ENCODE assay signal across 8 mouse cellular contexts in genomic region chr17:80564611-80564924, GRCm38 (mm10). TPM values are rescaled to one million over a fixed set of nuclear protein-coding genes. Genes with fewer than 3 reads are reported as not detected.
A peak's percentile ranks its signal among the peaks of the same experiment; 100 is the strongest.
DNase-seq lines count a peak whose midpoint lies in the region; ATAC-seq and TF ChIP-seq lines count a peak whose summit lies in the region.

No protein-coding gene starts in this region.

- H3K27me3 ChIP-seq in hindbrain, embryonic 11.5 days (ENCODE audit: control insufficient read depth, insufficient read depth, low read length) = no peaks in the 10 kb centered on the region
- H3K27me3 ChIP-seq in hindbrain, embryonic 13.5 days = no peaks in the 10 kb centered on the region
- H3K27me3 ChIP-seq in liver, embryonic 16.5 days (ENCODE audit: control insufficient read depth, insufficient read depth, low read depth, low read length) = no peaks in the 10 kb centered on the region
- H3K27me3 ChIP-seq in stomach, postnatal 0 days (ENCODE audit: control insufficient read depth, insufficient read depth, low read length) = no peaks in the 10 kb centered on the region

- no peaks in the 10 kb centered on the region for H3K36me3 ChIP-seq in hindbrain, embryonic 11.5 days (ENCODE audit: control insufficient read depth, insufficient read depth, low read length)
- peaks cover 15% of the 10 kb centered on the region for H3K36me3 ChIP-seq in hindbrain, embryonic 13.5 days
- no peaks in the 10 kb centered on the region for H3K36me3 ChIP-seq in liver, embryonic 16.5 days (ENCODE audit: control insufficient read depth, insufficient read depth)
- H3K36me3 ChIP-seq in stomach, postnatal 0 days (ENCODE audit: control insufficient read depth, insufficient read depth, low read length) = no peaks in the 10 kb centered on the region

- peak; percentile 27 for DNase-seq in hindbrain, embryonic 11.5 days (ENCODE audit: low spot score)
- peak; percentile 82 for DNase-seq in CD4-positive helper T cell, adult 2 months (ENCODE audit: low read depth, low spot score)
- DNase-seq in adipocyte (ENCODE audit: low spot score) = peak; percentile 72
- no peak for DNase-seq in stomach, postnatal 0 days (ENCODE audit: low spot score)
- DNase-seq in adrenal gland, adult 18-20 months (ENCODE audit: low spot score in 2 of 2) = no peak
- DNase-seq in yolk sac, embryonic 10.5 days (ENCODE audit: low spot score) = no peak

- H3K4me3 ChIP-seq in hindbrain, embryonic 11.5 days (ENCODE audit: low read depth, low read length) = no peak overlapping the region
- no peak overlapping the region for H3K4me3 ChIP-seq in hindbrain, embryonic 13.5 days
- peak overlapping the region; percentile 44 for H3K4me3 ChIP-seq in liver, embryonic 16.5 days (ENCODE audit: low read depth, low read length)
- H3K4me3 ChIP-seq in stomach, postnatal 0 days (ENCODE audit: low read depth, low read length) = no peak overlapping the region

- H3K9me3 ChIP-seq in hindbrain, embryonic 11.5 days (ENCODE audit: control insufficient read depth, low read length) = no peaks in the 10 kb centered on the region
- peaks cover 15% of the 10 kb centered on the region; the same call in 1 of the 2 replicates for H3K9me3 ChIP-seq in hindbrain, embryonic 13.5 days
- H3K9me3 ChIP-seq in liver, embryonic 16.5 days (replicated peaks; ENCODE audit: control insufficient read depth, low read length) = no peaks in the 10 kb centered on the region
- H3K9me3 ChIP-seq in stomach, postnatal 0 days (ENCODE audit: control insufficient read depth, low read length) = no peaks in the 10 kb centered on the region

- no peak for TF ChIP-seq EP300 in stomach, postnatal 0 days (optimal IDR thresholded peaks at IDR 0.05)

- TF ChIP-seq CTCF in stomach, postnatal 0 days (IDR thresholded peaks at IDR 0.05; ENCODE audit: low read depth) = peak; percentile 67

- WGBS in hindbrain, embryonic 11.5 days = 79% methylated on average over 3 of the region's 3 CpGs
- WGBS in hindbrain, embryonic 13.5 days = 69% methylated on average over 3 of the region's 3 CpGs
- 30% methylated on average over 3 of the region's 3 CpGs for whole genome bisulfite sequencing in liver, embryonic 16.5 days (ENCODE audit: insufficient replicate concordance)
- WGBS in stomach, postnatal 0 days = 64% methylated on average over 3 of the region's 3 CpGs

- no peak overlapping the region for H3K4me2 ChIP-seq in hindbrain, embryonic 11.5 days (replicated peaks; ENCODE audit: low read depth, low read length)
- no peak overlapping the region for H3K4me2 ChIP-seq in hindbrain, embryonic 13.5 days
- H3K4me2 ChIP-seq in liver, embryonic 16.5 days (ENCODE audit: low read depth, low read length) = 0 out of 2 replicates have a peak overlapping the region, but pooled peaks have one; percentile 9
- no peak overlapping the region for H3K4me2 ChIP-seq in stomach, postnatal 0 days (replicated peaks; ENCODE audit: low read depth)

- no peak for ATAC-seq in hindbrain, embryonic 11.5 days (ENCODE audit: low FRiP score)
- ATAC-seq in hindbrain, embryonic 13.5 days (ENCODE audit: low FRiP score) = no peak
- ATAC-seq in liver, embryonic 16.5 days (ENCODE audit: low read depth) = no peak
- ATAC-seq in stomach, postnatal 0 days (ENCODE audit: low FRiP score, low TSS enrichment) = no peak

- H3K9ac ChIP-seq in hindbrain, embryonic 11.5 days (ENCODE audit: low read depth, low read length) = no peak overlapping the region
- H3K9ac ChIP-seq in hindbrain, embryonic 13.5 days = no peak overlapping the region
- H3K9ac ChIP-seq in liver, embryonic 16.5 days (ENCODE audit: low read depth, low read length) = no peak overlapping the region
- H3K9ac ChIP-seq in stomach, postnatal 0 days (ENCODE audit: low read length) = no peak overlapping the region

- H3K27ac ChIP-seq in hindbrain, embryonic 11.5 days (ENCODE audit: low read depth, low read length) = no peak overlapping the region
- H3K27ac ChIP-seq in hindbrain, embryonic 13.5 days = no peak overlapping the region
- peak overlapping the region; percentile 78 for H3K27ac ChIP-seq in liver, embryonic 16.5 days (ENCODE audit: low read length)
- no peak overlapping the region for H3K27ac ChIP-seq in stomach, postnatal 0 days (replicated peaks)

- no peaks in the 10 kb centered on the region for H3K4me1 ChIP-seq in hindbrain, embryonic 11.5 days (replicated peaks; ENCODE audit: control insufficient read depth, insufficient read depth, low read length)
- H3K4me1 ChIP-seq in hindbrain, embryonic 13.5 days (replicated peaks) = 0 out of 2 replicates have a peak, but pooled peaks cover 2% of the 10 kb centered on the region
- H3K4me1 ChIP-seq in liver, embryonic 16.5 days (ENCODE audit: control insufficient read depth, low read depth, low read length) = no peaks in the 10 kb centered on the region; the same call in 1 of the 2 replicates
- H3K4me1 ChIP-seq in stomach, postnatal 0 days (replicated peaks; ENCODE audit: control insufficient read depth, insufficient read depth) = no peaks in the 10 kb centered on the region

RNA-seq across cellular contexts. Expression of gene Cdkl4, which starts 13.0 kb away (rescaled TPM):
- 4.6 and 5.6 TPM in 2 replicates for polyA plus RNA-seq in hindbrain, embryonic 11.5 days (2014; fragmentation: Nextera tagmentation; extraction: Ambion mirVana)
- polyA plus RNA-seq in hindbrain, embryonic 13.5 days (2015; fragmentation: Nextera tagmentation; extraction: Ambion mirVana) = 4.5 and 5.7 TPM in 2 replicates
- polyA plus RNA-seq in liver, embryonic 16.5 days (2015; fragmentation: Nextera tagmentation; extraction: Ambion mirVana) = 0.14 and 0.16 TPM in 2 replicates
- polyA plus RNA-seq in stomach, postnatal 0 days (2015; fragmentation: Nextera tagmentation; extraction: Ambion mirVana) = 0.05 and 0.08 TPM in 2 replicates
- under 1 TPM; 0.10 TPM for total RNA-seq in adrenal gland, adult 18-20 months (2021)

Comparison
In these comparisons a context has a peak if more than half of its experiments do, and no peak if none do; other contexts are left out.
1. DNase-seq: peak in hindbrain, embryonic 11.5 days (single experiment), CD4-positive helper T cell, adult 2 months (single experiment) and adipocyte (single experiment); none in stomach, postnatal 0 days (single experiment), adrenal gland, adult 18-20 months (0 of 2) and yolk sac, embryonic 10.5 days (single experiment).